Mouse (Mus musculus) E14TG2a.4 (cell line): ENCODE measurements around the gene Trabd2b.

ENCODE experiments used
- CTCF ChIP-seq: conservative IDR thresholded peaks from 2 replicates; pipeline ENCODE4 v1.5.1; 2014; ENCODE audit warnings: low read length
- NANOG ChIP-seq: IDR thresholded peaks from 2 replicates; pipeline ENCODE4 v1.6.1; 2014; ENCODE audit warnings: borderline replicate concordance, low read length, mixed read lengths

GRCm38 (mm10) chr4:114432742-114433141, 26.2 kb downstream of the Trabd2b start:
- TF ChIP-seq CTCF = no peak
- no peak for TF ChIP-seq NANOG
